In genomic region chr16:45890471-45891200, GRCm38 (mm10) we compare ENCODE assay signal across 24 mouse cellular contexts.
A peak's percentile ranks its signal among the peaks of the same experiment; 100 is the strongest.
DNase-seq lines count a peak whose midpoint lies in the region; ATAC-seq and TF ChIP-seq lines count a peak whose summit lies in the region.
"Had no signal": no experiment of that assay in that cellular context is flagged by ENCODE, and none has a peak within 500 bp of the region (broad histone marks: within the 10 kb centered on the region; RNA-seq: fewer than 3 reads in every experiment).

No protein-coding gene starts in this region.

- peaks cover 61% of the 10 kb centered on the region for H3K4me1 ChIP-seq in kidney, adult 2 months (ENCODE audit: control insufficient read depth, insufficient read depth, low read length)
- peaks cover 15% of the 10 kb centered on the region; the same call in 1 of the 2 replicates for H3K4me1 ChIP-seq in kidney, embryonic 14.5 days (ENCODE audit: control insufficient read depth, insufficient read depth, low read length)
- H3K4me1 ChIP-seq: forebrain, embryonic 15.5 days; neural tube, embryonic 13.5 days had no signal

- ATAC-seq in kidney, embryonic 14.5 days (ENCODE audit: low FRiP score, low TSS enrichment): no peak
- ATAC-seq: activated CD4-positive, CD25-positive, alpha-beta regulatory T cell, adult 4 months; forebrain, embryonic 15.5 days; inflammation-experienced regulatory T-cells, adult 6 months; midbrain, embryonic 16.5 days had no signal

- no peak for TF ChIP-seq CTCF in kidney, adult 2 months (conservative IDR thresholded peaks at IDR 0.05; ENCODE audit: insufficient read depth, insufficient read length, low read depth, low read length)

- intact Hi-C loops in left cerebral cortex, postnatal 25 days (cut with DNase I): loop anchor here (5.0 kb wide), 1 partner anchor 43 kb away; no protein-coding TSS in a partner anchor
- intact Hi-C loops in left cerebral cortex, postnatal 4 days (cut with DNase I): no loop called here

- no peaks in the 10 kb centered on the region for H3K9me3 ChIP-seq in kidney, embryonic 14.5 days (ENCODE audit: control insufficient read depth, low read length)
- H3K9me3 ChIP-seq: forebrain, embryonic 15.5 days; heart, embryonic 10.5 days; midbrain, embryonic 10.5 days; neural tube, embryonic 13.5 days had no signal

- peak overlapping the region; percentile 96 for H3K27ac ChIP-seq in kidney, adult 2 months (ENCODE audit: insufficient read depth, low read depth, low read length)
- no peak overlapping the region for H3K27ac ChIP-seq in kidney, embryonic 14.5 days (ENCODE audit: low read depth, low read length)
- H3K27ac ChIP-seq: forebrain, embryonic 15.5 days; heart, embryonic 10.5 days; hindbrain, embryonic 14.5 days; midbrain, embryonic 10.5 days; neural tube, embryonic 13.5 days had no signal

- no peaks in the 10 kb centered on the region for H3K36me3 ChIP-seq in kidney, adult 2 months (ENCODE audit: control insufficient read depth, insufficient read depth, low read length)
- H3K36me3 ChIP-seq in kidney, embryonic 14.5 days (ENCODE audit: control insufficient read depth, insufficient read depth, low read length): no peaks in the 10 kb centered on the region
- H3K36me3 ChIP-seq: forebrain, embryonic 15.5 days; heart, embryonic 10.5 days; midbrain, embryonic 10.5 days; neural tube, embryonic 13.5 days had no signal

- no peak for TF ChIP-seq POLR2A in kidney, adult 2 months (IDR thresholded peaks at IDR 0.05; ENCODE audit: low read depth, low read length)

- H3K27me3 ChIP-seq in kidney, adult 2 months (replicated peaks; ENCODE audit: control insufficient read depth, insufficient read depth, low read length): no peaks in the 10 kb centered on the region
- H3K27me3 ChIP-seq in kidney, embryonic 14.5 days (ENCODE audit: control insufficient read depth, insufficient read depth, low read length): no peaks in the 10 kb centered on the region
- H3K27me3 ChIP-seq: forebrain, embryonic 15.5 days; neural tube, embryonic 13.5 days had no signal

- WGBS in kidney, adult 2 months: 44% methylated on average over 4 of the region's 4 CpGs
- WGBS in kidney, embryonic 14.5 days: 77% methylated on average over 4 of the region's 4 CpGs

- no peak overlapping the region for H3K4me2 ChIP-seq in kidney, embryonic 14.5 days (replicated peaks; ENCODE audit: low read depth, low read length)
- H3K4me2 ChIP-seq: forebrain, embryonic 15.5 days; hindbrain, embryonic 14.5 days; liver, embryonic 11.5 days; neural tube, embryonic 13.5 days had no signal

- DNase-seq in kidney, adult 2 months: peak; percentile 89
- DNase-seq in left cerebral cortex, postnatal 25 days (ENCODE audit: low spot score in 2 of 2): peak; percentile 4 to 78
- no peak for DNase-seq in left cerebral cortex, postnatal 4 days
- peak; percentile 3 for DNase-seq in brain, embryonic 18.5 days (ENCODE audit: low read depth, low spot score)
- DNase-seq in kidney, postnatal 14 days: peak; percentile 67
- no peak for DNase-seq in retina, embryonic 14.5 days (ENCODE audit: low spot score)
- no peak for DNase-seq in liver
- DNase-seq: adrenal gland, adult 8-10 months; cerebellum, adult 8-10 months; gastrocnemius, postnatal 10 days; heart, postnatal 4 days; lung, adult 18-20 months; lung, postnatal 10 days had no signal

- no peak overlapping the region for H3K4me3 ChIP-seq in kidney, adult 2 months (ENCODE audit: insufficient read depth, low read depth, low read length)
- H3K4me3 ChIP-seq in kidney, embryonic 14.5 days (ENCODE audit: low read length): no peak overlapping the region
- H3K4me3 ChIP-seq: forebrain, embryonic 15.5 days; heart, embryonic 10.5 days; midbrain, embryonic 10.5 days; myocyte; neural tube, embryonic 13.5 days had no signal

- no peak overlapping the region for H3K9ac ChIP-seq in kidney, embryonic 14.5 days (ENCODE audit: low read depth, low read length)
- H3K9ac ChIP-seq: forebrain, embryonic 15.5 days; hindbrain, embryonic 14.5 days; neural tube, embryonic 13.5 days had no signal

Comparison
In these comparisons a context has a peak if more than half of its experiments do, and no peak if none do; other contexts are left out.
1. DNase-seq: peak in kidney, adult 2 months (single experiment), left cerebral cortex, postnatal 25 days (2 of 2), brain, embryonic 18.5 days (single experiment) and kidney, postnatal 14 days (single experiment); none in left cerebral cortex, postnatal 4 days (single experiment), retina, embryonic 14.5 days (single experiment) and liver (single experiment).